Mouse (Mus musculus): ENCODE results near the gene Elp4. TPM values are rescaled to one million over a fixed set of nuclear protein-coding genes. Genes with fewer than 3 reads are reported as not detected.

The Elp4 gene
- total RNA-seq, 2 experiments from 2014 or later: 22.8 to 25.1 TPM

Other genes starting within 250 kb of the Elp4 start
- 1 to 10 TPM; 7.0 to 7.5 TPM for gene Pax6, start 235.7 kb downstream of the Elp4 start, total RNA-seq (2021)
- 10 to 100 TPM; 33.5 TPM for gene Immp1l, start 74 bp upstream of the Elp4 start, total RNA-seq (2021)
- gene Dnajc24, start 99.0 kb upstream of the Elp4 start, total RNA-seq (2021): 10 to 100 TPM; 21.1 to 22.6 TPM

Data from left cerebral cortex, postnatal 10 days (tissue).